Mouse (Mus musculus) kidney, embryonic 15.5 days (tissue): ENCODE measurements at regions not wholly inside any gene's neighbourhood (a gene's known extent, or its start where the extent isn't known, plus 50 kb on each side); places are given as distances from the start of the nearest gene placed in this dataset.

Source experiments
- ATAC-seq: fragments of 200-750 bp; cut with Nextera tagmentation; replicated peaks from 2 replicates; pipeline ENCODE4 v1.8.0; 2017; ENCODE audit warnings: moderate TSS enrichment; ENCODE audit not compliant: low FRiP score
- H3K27ac ChIP-seq: fragments of 300-500 bp; sonication (generic); 2 replicates; pipeline ENCODE4 v1.5.1; 2015; ENCODE audit warnings: mild to moderate bottlenecking, inconsistent platforms
- H3K27me3 ChIP-seq: fragments of 300-500 bp; sonication (generic); 2 replicates; pipeline ENCODE4 v1.6.1; 2015; ENCODE audit warnings: inconsistent platforms
- H3K36me3 ChIP-seq: fragments of 300-500 bp; sonication (generic); 2 replicates; pipeline ENCODE4 v1.6.1; 2015; ENCODE audit warnings: inconsistent platforms
- H3K4me1 ChIP-seq: fragments of 300-500 bp; sonication (generic); 2 replicates; pipeline ENCODE4 v1.6.1; 2015; ENCODE audit warnings: inconsistent platforms
- H3K4me2 ChIP-seq: fragments of 300-500 bp; sonication (generic); 2 replicates; pipeline ENCODE4 v1.6.1; 2015; ENCODE audit warnings: moderate library complexity, mild to moderate bottlenecking, inconsistent platforms
- H3K4me3 ChIP-seq: fragments of 300-500 bp; sonication (generic); replicated peaks from 2 replicates; pipeline ENCODE4 v1.5.1; 2015; ENCODE audit warnings: mild to moderate bottlenecking, inconsistent platforms
- H3K9ac ChIP-seq: fragments of 300-500 bp; sonication (generic); 2 replicates; pipeline ENCODE4 v1.6.1; 2015; ENCODE audit warnings: mild to moderate bottlenecking, inconsistent platforms
- H3K9me3 ChIP-seq: fragments of 300-500 bp; sonication (generic); replicated peaks from 2 replicates; pipeline ENCODE4 v1.6.1; 2016; ENCODE audit warnings: inconsistent platforms
- WGBS: fragments of 180-500 bp; shearing (Covaris S2); methylation state at CpG from one replicate; pipeline ENCODE4 v1.1.7; 2015; ENCODE audit warnings: mixed read lengths; 5-methylcytosine and 5-hydroxymethylcytosine counted together

DNA sequence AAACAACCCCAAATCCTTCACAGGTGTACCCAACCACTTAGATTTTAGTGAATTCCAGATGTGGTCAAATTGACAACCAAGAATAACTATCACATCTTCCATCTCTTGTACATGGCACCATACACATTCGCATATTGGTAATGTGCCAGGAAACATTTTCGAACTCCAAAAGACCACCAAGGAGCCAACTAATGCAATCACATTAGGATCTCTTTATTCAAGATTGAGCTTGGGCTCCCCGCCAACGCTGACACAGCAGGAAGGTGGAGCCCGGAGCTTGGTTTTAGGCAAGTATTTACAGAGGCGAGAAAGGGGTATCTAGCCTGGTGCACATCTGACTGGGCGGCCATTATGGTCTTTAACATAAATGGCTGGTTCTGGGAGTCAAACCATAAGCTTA is 285.8 kb upstream of the Auts2 start:
- no peaks in the 10 kb centered on the region for H3K36me3 ChIP-seq
- no peaks in the 10 kb centered on the region for H3K27me3 ChIP-seq
- H3K4me1 ChIP-seq, result 0 out of 2 replicates have a peak, but pooled peaks cover 2% of the 10 kb centered on the region
- no peak overlapping the region for H3K4me3 ChIP-seq
- no peak overlapping the region for H3K9ac ChIP-seq
- H3K4me2 ChIP-seq, result no peak overlapping the region
- no peak overlapping the region for H3K27ac ChIP-seq
- H3K9me3 ChIP-seq, result no peaks in the 10 kb centered on the region
- ATAC-seq, result no peak
- 87% methylated on average over 7 of the region's 7 CpGs for WGBS

- Histone ChIP-seq H3K9ac (no peak overlapping the region), H3K36me3 (no peaks in the 10 kb centered on the region), H3K27ac (no peak overlapping the region), H3K9me3 (no peaks in the 10 kb centered on the region), H3K4me3 (no peak overlapping the region), H3K4me2 (no peak overlapping the region), H3K4me1 (0 out of 2 replicates have a peak, but pooled peaks cover 2% of the 10 kb centered on the region), H3K27me3 (no peaks in the 10 kb centered on the region)
- ATAC-seq, result no peak
- whole genome bisulfite sequencing, result 84% methylated on average over 10 of the region's 10 CpGs
These were observed 284.6 kb upstream of the Auts2 start for GRCm38 (mm10) chr5:132827555-132828333.

- Histone ChIP-seq H3K27me3 (no peaks in the 10 kb centered on the region), H3K4me2 (no peak overlapping the region), H3K27ac (no peak overlapping the region), H3K4me1 (0 out of 2 replicates have a peak, but pooled peaks cover 2% of the 10 kb centered on the region), H3K9me3 (no peaks in the 10 kb centered on the region), H3K36me3 (no peaks in the 10 kb centered on the region), H3K4me3 (no peak overlapping the region), H3K9ac (no peak overlapping the region)
- WGBS, result 84% methylated on average over 5 of the region's 5 CpGs
- no peak for ATAC-seq
These were observed 282.9 kb upstream of the Auts2 start for GRCm38 (mm10) chr5:132826009-132826408.

DNA sequence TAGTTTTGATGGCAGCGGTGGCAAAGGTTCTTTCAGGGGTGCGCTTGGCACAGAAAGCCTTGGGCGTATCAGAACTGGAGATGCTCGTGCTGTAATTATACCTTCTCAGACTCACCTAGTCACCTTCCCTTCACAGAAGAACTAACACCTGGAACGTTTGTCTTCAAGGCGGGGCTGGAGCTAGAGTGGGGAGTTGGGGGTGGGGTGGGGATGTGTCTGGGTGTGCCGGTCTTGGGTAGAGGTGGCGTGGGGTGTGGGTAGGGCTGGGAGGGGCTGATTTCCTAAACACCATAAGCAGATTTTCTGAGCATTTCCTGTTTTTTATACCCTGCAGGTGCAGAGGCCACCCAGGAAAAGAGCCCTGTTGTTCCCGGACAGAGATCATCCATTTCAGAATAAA is 274.5 kb upstream of the Auts2 start:
- no peak overlapping the region for H3K4me2 ChIP-seq
- H3K27ac ChIP-seq, result no peak overlapping the region
- WGBS, result 87% methylated on average over 9 of the region's 9 CpGs
- no peaks in the 10 kb centered on the region for H3K36me3 ChIP-seq
- no peak for ATAC-seq
- H3K9me3 ChIP-seq, result no peaks in the 10 kb centered on the region
- H3K27me3 ChIP-seq, result no peaks in the 10 kb centered on the region
- no peak overlapping the region for H3K9ac ChIP-seq
- H3K4me3 ChIP-seq, result no peak overlapping the region
- H3K4me1 ChIP-seq, result no peaks in the 10 kb centered on the region

- H3K4me3 ChIP-seq, result no peak overlapping the region
- no peaks in the 10 kb centered on the region for H3K27me3 ChIP-seq
- H3K9me3 ChIP-seq, result no peaks in the 10 kb centered on the region
- no peak overlapping the region for H3K4me2 ChIP-seq
- no peak overlapping the region for H3K9ac ChIP-seq
- ATAC-seq, result no peak
- H3K27ac ChIP-seq, result no peak overlapping the region
- H3K4me1 ChIP-seq, result no peaks in the 10 kb centered on the region
- H3K36me3 ChIP-seq, result no peaks in the 10 kb centered on the region
- WGBS, result 75% methylated on average over 4 of the region's 4 CpGs
These were observed 266.0 kb upstream of the Auts2 start for GRCm38 (mm10) chr5:132809181-132809580.

DNA sequence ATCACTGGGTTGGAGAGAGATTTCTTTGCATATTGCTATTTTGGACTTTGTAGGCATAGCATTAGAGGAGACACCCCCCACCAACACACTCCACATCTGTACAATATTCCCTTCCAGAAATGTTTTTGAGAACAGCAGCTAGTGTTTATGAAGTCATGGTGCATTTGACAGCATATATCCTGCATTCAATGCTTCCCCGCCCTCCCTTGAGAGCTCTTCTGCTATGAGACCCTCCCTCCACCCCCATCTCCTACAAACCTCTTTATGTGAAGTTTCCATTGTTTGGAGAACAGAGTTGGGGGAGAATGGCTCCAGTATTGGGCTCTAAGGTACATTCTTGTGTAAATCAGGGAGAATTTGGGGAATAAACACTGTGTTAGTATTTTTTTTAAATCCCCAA is 252.9 kb upstream of the Auts2 start:
- H3K9me3 ChIP-seq, result no peaks in the 10 kb centered on the region
- no peaks in the 10 kb centered on the region for H3K36me3 ChIP-seq
- no peak for ATAC-seq
- no peak overlapping the region for H3K4me3 ChIP-seq
- no peak overlapping the region for H3K4me2 ChIP-seq
- WGBS, result 84% methylated on average over 1 of the region's 1 CpGs
- no peak overlapping the region for H3K27ac ChIP-seq
- H3K4me1 ChIP-seq, result no peaks in the 10 kb centered on the region
- no peaks in the 10 kb centered on the region for H3K27me3 ChIP-seq
- no peak overlapping the region for H3K9ac ChIP-seq

DNA sequence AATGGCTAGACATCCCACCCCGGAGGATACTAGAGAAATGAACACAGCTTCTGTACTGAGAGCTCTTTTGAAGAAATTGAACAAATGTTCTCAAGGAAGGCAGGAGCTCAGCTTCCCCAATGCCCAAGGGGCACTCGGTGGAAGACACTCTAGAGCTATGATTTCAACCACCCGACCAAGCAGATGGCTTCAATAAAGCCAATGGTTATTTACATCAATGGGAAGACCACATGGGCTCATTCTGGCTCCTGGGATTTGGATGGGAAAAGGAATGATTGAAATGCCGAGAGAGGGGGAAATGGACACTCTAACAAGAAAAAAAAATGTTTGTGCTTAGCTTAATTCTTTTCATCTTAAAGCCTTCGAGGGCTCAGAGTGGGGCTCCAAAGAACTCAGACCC is 249.3 kb upstream of the Auts2 start:
- no peaks in the 10 kb centered on the region for H3K4me1 ChIP-seq
- H3K9ac ChIP-seq, result no peak overlapping the region
- no peak overlapping the region for H3K4me2 ChIP-seq
- no peak overlapping the region for H3K27ac ChIP-seq
- WGBS, result 70% methylated on average over 5 of the region's 5 CpGs
- no peaks in the 10 kb centered on the region for H3K9me3 ChIP-seq
- H3K4me3 ChIP-seq, result no peak overlapping the region
- H3K36me3 ChIP-seq, result no peaks in the 10 kb centered on the region
- H3K27me3 ChIP-seq, result no peaks in the 10 kb centered on the region
- ATAC-seq, result no peak

DNA sequence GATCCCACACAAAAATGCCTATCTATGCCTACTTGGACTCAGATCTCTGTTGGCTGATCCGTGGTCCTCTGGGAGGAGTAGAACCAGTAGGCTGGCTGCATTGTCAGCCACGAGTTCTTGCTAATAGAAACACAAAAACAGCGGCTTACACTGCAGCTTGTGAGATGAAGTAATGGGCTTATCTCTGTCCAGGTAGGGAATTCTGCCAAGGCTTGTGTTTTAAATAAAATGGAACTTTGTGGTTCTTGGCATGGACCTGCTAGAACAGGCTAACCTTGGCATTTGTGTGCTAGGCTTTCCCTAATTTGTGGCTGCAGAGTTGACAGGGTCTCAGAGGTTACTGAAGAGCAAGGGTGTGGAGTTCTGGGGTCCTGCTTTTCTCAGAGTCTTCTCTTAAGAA is 242.1 kb upstream of the Auts2 start:
- no peaks in the 10 kb centered on the region for H3K36me3 ChIP-seq
- no peak overlapping the region for H3K4me2 ChIP-seq
- H3K9ac ChIP-seq, result no peak overlapping the region
- no peaks in the 10 kb centered on the region for H3K9me3 ChIP-seq
- 44% methylated on average over 3 of the region's 3 CpGs for WGBS
- H3K4me1 ChIP-seq, result no peaks in the 10 kb centered on the region
- no peak for ATAC-seq
- no peak overlapping the region for H3K27ac ChIP-seq
- H3K27me3 ChIP-seq, result no peaks in the 10 kb centered on the region
- no peak overlapping the region for H3K4me3 ChIP-seq

DNA sequence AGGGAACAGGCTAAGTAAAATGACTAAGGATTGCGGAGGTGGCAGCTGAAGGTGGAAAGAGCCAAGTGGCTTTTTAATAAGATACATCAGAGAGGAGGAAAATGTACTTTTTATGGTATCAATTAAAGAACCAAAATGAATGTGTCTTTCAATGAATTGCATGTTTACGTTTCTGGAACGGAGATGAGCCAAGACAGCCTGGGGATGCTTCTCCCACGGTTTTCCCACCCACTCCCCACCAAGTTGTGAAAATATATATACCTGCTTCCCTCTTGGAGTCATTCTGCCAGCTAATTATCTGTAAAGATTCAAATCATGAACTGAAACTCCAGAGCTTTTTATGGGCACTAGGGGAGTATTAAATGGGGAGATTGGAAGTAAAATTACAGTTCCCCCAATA is 241.6 kb upstream of the Auts2 start:
- Histone ChIP-seq H3K4me2 (no peak overlapping the region), H3K36me3 (no peaks in the 10 kb centered on the region), H3K4me1 (no peaks in the 10 kb centered on the region), H3K4me3 (no peak overlapping the region), H3K27me3 (no peaks in the 10 kb centered on the region), H3K9ac (no peak overlapping the region), H3K27ac (no peak overlapping the region), H3K9me3 (no peaks in the 10 kb centered on the region)
- 47% methylated on average over 4 of the region's 4 CpGs for WGBS
- no peak for ATAC-seq

GRCm38 (mm10) chr5:132774141-132774680 is 231.1 kb upstream of the Auts2 start:
- no peaks in the 10 kb centered on the region for H3K27me3 ChIP-seq
- H3K9me3 ChIP-seq, result no peaks in the 10 kb centered on the region
- WGBS, result 72% methylated on average over 1 of the region's 1 CpGs
- no peaks in the 10 kb centered on the region for H3K36me3 ChIP-seq
- no peak overlapping the region for H3K4me2 ChIP-seq
- no peaks in the 10 kb centered on the region for H3K4me1 ChIP-seq
- H3K9ac ChIP-seq, result no peak overlapping the region
- ATAC-seq, result no peak
- no peak overlapping the region for H3K4me3 ChIP-seq
- no peak overlapping the region for H3K27ac ChIP-seq

DNA sequence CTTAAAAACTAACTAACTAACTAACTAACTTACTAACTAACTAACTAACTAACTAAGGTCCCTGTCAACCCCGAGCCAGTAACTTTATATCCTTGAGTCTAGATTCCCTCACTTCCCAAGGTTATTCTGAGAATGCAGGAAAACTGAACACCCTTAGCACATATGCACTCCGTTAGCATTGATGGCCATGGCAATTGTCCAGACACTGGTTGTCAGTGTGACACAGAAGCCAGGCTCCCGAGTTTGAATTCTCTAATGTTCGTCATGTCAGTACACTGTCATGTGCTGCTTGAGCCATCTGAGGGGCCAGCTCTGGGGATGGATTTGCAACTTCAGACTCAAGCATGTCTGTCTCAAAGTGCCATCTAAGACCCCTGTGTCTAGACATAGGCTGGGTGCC is 217.3 kb upstream of the Auts2 start:
- no peaks in the 10 kb centered on the region for H3K36me3 ChIP-seq
- no peaks in the 10 kb centered on the region for H3K9me3 ChIP-seq
- 60% methylated on average over 4 of the region's 4 CpGs for WGBS
- no peaks in the 10 kb centered on the region for H3K27me3 ChIP-seq
- H3K4me1 ChIP-seq, result no peaks in the 10 kb centered on the region
- H3K27ac ChIP-seq, result no peak overlapping the region
- no peak for ATAC-seq
- no peak overlapping the region for H3K4me2 ChIP-seq
- H3K4me3 ChIP-seq, result no peak overlapping the region
- H3K9ac ChIP-seq, result no peak overlapping the region

GRCm38 (mm10) chr5:132759751-132760150 is 216.6 kb upstream of the Auts2 start:
- 62% methylated on average over 6 of the region's 6 CpGs for WGBS
- no peaks in the 10 kb centered on the region for H3K9me3 ChIP-seq

GRCm38 (mm10) chr5:132758941-132759340 is 215.8 kb upstream of the Auts2 start:
- H3K9me3 ChIP-seq, result no peaks in the 10 kb centered on the region
- 0 out of 2 replicates have a peak, but pooled peaks cover 3% of the 10 kb centered on the region for H3K4me1 ChIP-seq
- H3K27me3 ChIP-seq, result no peaks in the 10 kb centered on the region
- H3K9ac ChIP-seq, result no peak overlapping the region
- no peaks in the 10 kb centered on the region for H3K36me3 ChIP-seq
- no peak overlapping the region for H3K4me2 ChIP-seq
- H3K27ac ChIP-seq, result no peak overlapping the region
- no peak for ATAC-seq
- 67% methylated on average over 10 of the region's 10 CpGs for WGBS
- H3K4me3 ChIP-seq, result no peak overlapping the region

More at GRCm38 (mm10) chr5:132759751-132760150, 216.6 kb upstream of the Auts2 start:
- no peak overlapping the region for H3K4me2 ChIP-seq
- ATAC-seq, result no peak
- H3K4me1 ChIP-seq, result 0 out of 2 replicates have a peak, but pooled peaks cover under 1% of the 10 kb centered on the region
- H3K36me3 ChIP-seq, result no peaks in the 10 kb centered on the region
- no peak overlapping the region for H3K27ac ChIP-seq
- no peak overlapping the region for H3K4me3 ChIP-seq
- H3K27me3 ChIP-seq, result no peaks in the 10 kb centered on the region
- no peak overlapping the region for H3K9ac ChIP-seq
